Mouse (Mus musculus): ENCODE data around the gene Arap1. TPM values are rescaled to one million over a fixed set of nuclear protein-coding genes. Genes with fewer than 3 reads are reported as not detected.
A peak's percentile ranks its signal among the peaks of the same experiment; 100 is the strongest.

Gene Arap1
- total and polyA plus RNA-seq, 3 experiments, result 21.2 to 46.1 (median 38.5) TPM

DNA sequence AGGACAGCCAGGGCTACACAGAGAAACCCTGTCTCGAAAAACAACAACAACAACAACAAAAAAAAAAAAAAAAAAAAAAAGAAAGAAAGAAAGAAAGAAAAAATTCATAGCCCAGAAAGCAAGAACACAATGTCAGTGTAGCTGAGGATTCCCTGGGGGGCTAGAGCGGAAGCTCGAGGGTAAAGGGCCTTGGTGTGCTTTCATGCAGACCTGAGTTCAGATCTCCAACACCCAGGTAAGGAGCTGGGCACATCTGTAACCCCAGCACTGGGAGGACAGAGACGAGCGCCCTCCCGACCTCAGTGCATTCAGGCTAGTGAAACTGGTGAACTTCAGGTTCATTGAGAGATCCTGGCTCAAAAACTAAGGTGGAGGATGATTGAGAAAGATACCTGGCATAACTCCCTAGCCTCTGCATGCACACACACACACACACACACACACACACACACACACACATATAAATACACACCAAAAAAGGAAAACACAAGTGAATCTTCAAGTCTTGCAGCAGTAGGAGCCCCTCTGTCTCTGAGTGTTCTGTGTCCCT is 7.8 kb downstream of the Arap1 start:
- dilution Hi-C loops (cut with MboI; ENCODE audit: extremely low pct_ligation_motif_present, extremely low pct_unique_long_range_greater_than_20kb, low sequenced_read_pairs), result no loop called here

DNA sequence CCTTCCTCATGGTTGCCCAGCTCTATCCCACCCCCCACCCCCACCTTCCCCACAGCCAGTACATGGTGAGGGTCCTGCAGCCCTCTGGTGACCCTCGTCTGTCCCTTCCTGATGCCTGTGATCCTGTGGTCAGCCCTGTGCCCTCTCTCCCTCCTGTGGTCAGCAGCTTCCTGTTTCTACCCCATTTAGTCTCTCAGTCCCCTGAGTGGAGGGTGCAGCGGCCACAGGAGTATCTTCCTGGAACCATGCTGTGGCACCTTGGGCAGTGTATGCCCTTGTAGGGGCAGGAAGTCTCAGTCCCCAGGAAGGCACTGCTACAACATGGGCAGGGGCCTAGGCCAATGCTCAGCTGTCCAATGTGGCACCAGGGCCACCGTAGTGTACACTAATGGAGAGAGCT is 9.0 kb downstream of the Arap1 start:
- H3K4me2 ChIP-seq (ENCODE audit: insufficient read depth, low read depth, poor library complexity, severe bottlenecking), result peak overlapping the region; percentile 80
- TF ChIP-seq MYC (IDR thresholded peaks at IDR 0.05; ENCODE audit: low read depth, low read length) (no peak), ELF1 (IDR thresholded peaks at IDR 0.05; ENCODE audit: low read depth, low read length) (no peak; the same call in 1 of the 2 replicates), MAZ (IDR thresholded peaks at IDR 0.05; ENCODE audit: low read depth, low read length) (no peak), PAX5 (IDR thresholded peaks at IDR 0.05; ENCODE audit: low read length) (no peak), E2F4 (IDR thresholded peaks at IDR 0.05; ENCODE audit: insufficient replicate concordance, low read depth, low read length) (no peak), BHLHE40 (IDR thresholded peaks at IDR 0.05; ENCODE audit: low read depth, low read length) (no peak), ZKSCAN1 (IDR thresholded peaks at IDR 0.05; ENCODE audit: borderline replicate concordance, low read depth, low read length) (no peak), MAX (IDR thresholded peaks at IDR 0.05; ENCODE audit: low read length) (no peak)
- dilution Hi-C loops (cut with MboI; ENCODE audit: extremely low pct_ligation_motif_present, extremely low pct_unique_long_range_greater_than_20kb, low sequenced_read_pairs), result no loop called here
- no peaks in the 10 kb centered on the region for H3K79me2 ChIP-seq (replicated peaks; ENCODE audit: control insufficient read depth, extremely low read depth, insufficient read depth, poor library complexity, severe bottlenecking)
- peaks cover 0 to 16% of the 10 kb centered on the region in 2 experiments for H3K36me3 ChIP-seq (replicated peaks in 1 of 2; ENCODE audit: control insufficient read depth in 1 of 2, insufficient read depth in 1 of 2, low read length in 1 of 2)
- H3K27ac ChIP-seq (ENCODE audit: insufficient read depth, low read depth), result no peak overlapping the region
- peak overlapping the region in 1 of 3 experiments; percentile 41 for H3K4me3 ChIP-seq (replicated peaks in 1 of 3; ENCODE audit: low read depth in 2 of 3, low read length in 2 of 3, poor library complexity in 1 of 3)
- H3K9ac ChIP-seq (ENCODE audit: insufficient read depth, low read depth), result 0 out of 2 replicates have a peak overlapping the region, but pooled peaks have one; percentile 16
- H3K27me3 ChIP-seq (replicated peaks), result no peaks in the 10 kb centered on the region
- in situ Hi-C loops (cut with MboI; ENCODE audit: low pct_ligation_motif_present, low pct_unique_long_range_greater_than_20kb, low sequenced_read_pairs), result no loop called here
- H3K4me1 ChIP-seq (ENCODE audit: control insufficient read depth in 1 of 2, insufficient read depth in 2 of 2), result peaks cover 28 to 88% of the 10 kb centered on the region in 2 experiments
- no peaks in the 10 kb centered on the region for H3K9me3 ChIP-seq (replicated peaks; ENCODE audit: low read length)
- DNase-seq (ENCODE audit: extremely low read depth), result no peak

More for the DNA sequence above, 7.8 kb downstream of the Arap1 start:
- no peak overlapping the region for H3K4me2 ChIP-seq (ENCODE audit: insufficient read depth, low read depth, poor library complexity, severe bottlenecking)
- H3K36me3 ChIP-seq (replicated peaks in 1 of 2; ENCODE audit: control insufficient read depth in 1 of 2, insufficient read depth in 1 of 2, low read length in 1 of 2), result peaks cover 0 to 21% of the 10 kb centered on the region in 2 experiments
- no peak for TF ChIP-seq IRF4 (IDR thresholded peaks at IDR 0.05; ENCODE audit: low read depth, low read length)
- no peak for TF ChIP-seq EP300 (IDR thresholded peaks at IDR 0.05; ENCODE audit: low read length)
- no peak for TF ChIP-seq KAT2A (IDR thresholded peaks at IDR 0.05; ENCODE audit: insufficient replicate concordance, low read length)
- no peak for TF ChIP-seq USF1 (IDR thresholded peaks at IDR 0.05; ENCODE audit: low read depth, low read length)
- no peak for TF ChIP-seq NELFE (IDR thresholded peaks at IDR 0.05; ENCODE audit: low read depth, low read length)
- TF ChIP-seq POLR2A (IDR thresholded peaks at IDR 0.05; ENCODE audit: low read depth, low read length), result no peak
- no peak for TF ChIP-seq NRF1 (IDR thresholded peaks at IDR 0.05; ENCODE audit: low read depth, low read length)
- TF ChIP-seq JUND (conservative IDR thresholded peaks at IDR 0.05; ENCODE audit: low read depth, low read length), result no peak
- TF ChIP-seq POLR2AphosphoS2 (IDR thresholded peaks at IDR 0.05; ENCODE audit: low read depth, low read length), result no peak
- no peak for TF ChIP-seq TBP (conservative IDR thresholded peaks at IDR 0.05; ENCODE audit: low read depth, low read length)
- no peak for TF ChIP-seq MEF2A (IDR thresholded peaks at IDR 0.05; ENCODE audit: borderline replicate concordance, low read depth, low read length)
- TF ChIP-seq USF2 (conservative IDR thresholded peaks at IDR 0.05; ENCODE audit: low read depth, low read length), result no peak
- no peaks in the 10 kb centered on the region for H3K79me2 ChIP-seq (replicated peaks; ENCODE audit: control insufficient read depth, extremely low read depth, insufficient read depth, poor library complexity, severe bottlenecking)
- no peak overlapping the region for H3K4me3 ChIP-seq (replicated peaks in 1 of 3; ENCODE audit: low read depth in 2 of 3, low read length in 2 of 3, poor library complexity in 1 of 3)
- H3K9ac ChIP-seq (ENCODE audit: insufficient read depth, low read depth), result no peak overlapping the region
- H3K27me3 ChIP-seq (replicated peaks), result no peaks in the 10 kb centered on the region
- no peak overlapping the region for H3K27ac ChIP-seq (ENCODE audit: insufficient read depth, low read depth)
- no peaks in the 10 kb centered on the region for H3K9me3 ChIP-seq (replicated peaks; ENCODE audit: low read length)
- DNase-seq (ENCODE audit: extremely low read depth), result no peak
- peaks cover 16 to 78% of the 10 kb centered on the region in 2 experiments for H3K4me1 ChIP-seq (ENCODE audit: control insufficient read depth in 1 of 2, insufficient read depth in 2 of 2)
- in situ Hi-C loops (cut with MboI; ENCODE audit: low pct_ligation_motif_present, low pct_unique_long_range_greater_than_20kb, low sequenced_read_pairs), result no loop called here

Measured in CH12.LX (cell line).